Mouse (Mus musculus) MEL (cell line): ENCODE results near the gene Hipk3. TPM values are rescaled to one million over a fixed set of nuclear protein-coding genes. Genes with fewer than 3 reads are reported as not detected.

Experiments
- DNase-seq: peaks from one replicate; pipeline ENCODE4 v3.0.0; 2011; ENCODE audit warnings: low read depth, low spot score
- H3K27ac ChIP-seq: 2 replicates; pipeline ENCODE4 v1.5.1; 2012; ENCODE audit warnings: low read depth, mild to moderate bottlenecking, control low read depth, low read length, moderate library complexity; ENCODE audit not compliant: control insufficient read depth
- H3K27me3 ChIP-seq, 2 experiments: fragments of 150-350 bp in 1 of 2; sonication (generic) in 1 of 2; 2 replicates each; pipeline ENCODE4 v1.6.1; 2012; ENCODE audit warnings: low read length in 2 of 2, mild to moderate bottlenecking in 2 of 2, improper control_type of control experiment in 1 of 2, moderate library complexity in 1 of 2; ENCODE audit not compliant: insufficient read depth in 2 of 2, control insufficient read depth in 1 of 2
- H3K36me3 ChIP-seq, 2 experiments: 2 replicates each; pipeline ENCODE4 v1.6.1; 2012 to 2014; ENCODE audit warnings: low read length in 2 of 2, improper control_type of control experiment in 1 of 2, inconsistent platforms in 1 of 2, mild to moderate bottlenecking in 1 of 2; ENCODE audit not compliant: insufficient read depth in 2 of 2, control insufficient read depth in 1 of 2
- H3K4me1 ChIP-seq, 2 experiments: fragments of 150-350 bp in 1 of 2; sonication (generic) in 1 of 2; 2 replicates each; pipeline ENCODE4 v1.6.1; 2012; ENCODE audit warnings: low read length in 2 of 2, improper control_type of control experiment in 1 of 2, mild to moderate bottlenecking in 1 of 2; ENCODE audit not compliant: insufficient read depth in 2 of 2, control insufficient read depth in 1 of 2
- H3K4me3 ChIP-seq, 2 experiments: fragments of 150-350 bp in 1 of 2; sonication (generic) in 1 of 2; 2 replicates each; pipeline ENCODE4 v1.5.1; 2012; ENCODE audit warnings: low read depth in 2 of 2, low read length in 2 of 2, mild to moderate bottlenecking in 2 of 2, moderate library complexity in 2 of 2, control low read depth in 1 of 2, improper control_type of control experiment in 1 of 2; ENCODE audit not compliant: control insufficient read depth in 1 of 2, insufficient read depth in 1 of 2
- H3K79me2 ChIP-seq: 2 replicates; pipeline ENCODE4 v1.6.1; 2012; ENCODE audit warnings: mild to moderate bottlenecking, low read length, moderate library complexity; ENCODE audit not compliant: control insufficient read depth, poor library complexity, insufficient read depth
- H3K9ac ChIP-seq: 2 replicates; pipeline ENCODE4 v1.6.1; 2012; ENCODE audit warnings: low read depth, mild to moderate bottlenecking, control low read depth, low read length, moderate library complexity; ENCODE audit not compliant: control insufficient read depth, poor library complexity, severe bottlenecking
- H3K9me3 ChIP-seq: fragments of 150-350 bp; sonication (generic); replicated peaks from 2 replicates; pipeline ENCODE4 v1.6.1; 2012; ENCODE audit warnings: mild to moderate bottlenecking, low read length, improper control_type of control experiment, moderate library complexity; ENCODE audit not compliant: insufficient read depth
- CTCF ChIP-seq, 3 experiments: IDR thresholded peaks in 2 of 3; conservative IDR thresholded peaks in 1 of 3; 2 replicates each; pipeline ENCODE4 v1.5.1; 2011 to 2012; ENCODE audit warnings: low read length in 3 of 3, low read depth in 2 of 3, mild to moderate bottlenecking in 2 of 3, improper control_type of control experiment in 1 of 3, inconsistent platforms in 1 of 3, mixed read lengths in 1 of 3, moderate library complexity in 1 of 3; ENCODE audit not compliant: control insufficient read depth in 1 of 3, insufficient read depth in 1 of 3, poor library complexity in 1 of 3, severe bottlenecking in 1 of 3
- EP300 ChIP-seq, 2 experiments: IDR thresholded peaks; 2 replicates each; pipeline ENCODE4 v1.6.1; 2011; ENCODE audit warnings: improper control_type of control experiment in 2 of 2, low read length in 2 of 2, low read depth in 1 of 2, mild to moderate bottlenecking in 1 of 2
- GABPA ChIP-seq: IDR thresholded peaks from 2 replicates; pipeline ENCODE4 v1.6.1; 2012; ENCODE audit warnings: low read depth, mild to moderate bottlenecking, inconsistent platforms, low read length, improper control_type of control experiment, moderate library complexity
- JUND ChIP-seq: IDR thresholded peaks from 2 replicates; pipeline ENCODE4 v1.6.1; 2011; ENCODE audit warnings: low read depth, mild to moderate bottlenecking, improper control_type of control experiment, low read length
- MAX ChIP-seq: IDR thresholded peaks from 2 replicates; pipeline ENCODE4 v1.6.1; 2011; ENCODE audit warnings: low read length, improper control_type of control experiment
- MAZ ChIP-seq: IDR thresholded peaks from 2 replicates; pipeline ENCODE4 v1.6.1; 2012; ENCODE audit warnings: low read depth, mild to moderate bottlenecking, inconsistent platforms, low read length, improper control_type of control experiment
- MEF2A ChIP-seq: IDR thresholded peaks from 2 replicates; pipeline ENCODE4 v1.6.1; 2014; ENCODE audit warnings: low read depth, mild to moderate bottlenecking, inconsistent platforms, low read length, improper control_type of control experiment; ENCODE audit not compliant: poor library complexity, insufficient replicate concordance, severe bottlenecking; ENCODE audit errors: extremely low read depth
- MXI1 ChIP-seq: IDR thresholded peaks from 2 replicates; pipeline ENCODE4 v1.6.1; 2011; ENCODE audit warnings: mild to moderate bottlenecking, low read depth, low read length, improper control_type of control experiment
- MYC ChIP-seq: IDR thresholded peaks from 2 replicates; pipeline ENCODE4 v1.6.1; 2011; ENCODE audit warnings: low read depth, mild to moderate bottlenecking, low read length, improper control_type of control experiment, moderate library complexity
- NRF1 ChIP-seq: IDR thresholded peaks from 2 replicates; pipeline ENCODE4 v1.6.1; 2014; ENCODE audit warnings: low read depth, mild to moderate bottlenecking, inconsistent platforms, low read length, improper control_type of control experiment, moderate library complexity; ENCODE audit not compliant: poor library complexity, insufficient read depth, severe bottlenecking
- POLR2A ChIP-seq, 2 experiments: IDR thresholded peaks; 2 replicates each; pipeline ENCODE4 v1.6.1; 2011 to 2012; ENCODE audit warnings: low read length in 2 of 2, mild to moderate bottlenecking in 2 of 2, control low read depth in 1 of 2, improper control_type of control experiment in 1 of 2, low read depth in 1 of 2, moderate library complexity in 1 of 2; ENCODE audit not compliant: control insufficient read depth in 1 of 2, insufficient read depth in 1 of 2, poor library complexity in 1 of 2
- POLR2AphosphoS2 ChIP-seq: IDR thresholded peaks from 2 replicates; pipeline ENCODE4 v1.6.1; 2011; ENCODE audit warnings: low read length, improper control_type of control experiment
- RAD21 ChIP-seq: IDR thresholded peaks from 2 replicates; pipeline ENCODE4 v1.6.1; 2011; ENCODE audit warnings: mild to moderate bottlenecking, low read depth, low read length, improper control_type of control experiment
- SMC3 ChIP-seq: IDR thresholded peaks from 2 replicates; pipeline ENCODE4 v1.6.1; 2011; ENCODE audit warnings: low read depth, low read length, improper control_type of control experiment
- TAL1 ChIP-seq: IDR thresholded peaks from 2 replicates; pipeline ENCODE4 v1.6.1; 2012; ENCODE audit warnings: mild to moderate bottlenecking, inconsistent platforms, low read length, moderate library complexity, mixed read lengths
- TBP ChIP-seq: IDR thresholded peaks from 2 replicates; pipeline ENCODE4 v1.8.0; 2011; ENCODE audit warnings: low read depth, low read length, improper control_type of control experiment
- TCF12 ChIP-seq: IDR thresholded peaks from 2 replicates; pipeline ENCODE4 v1.6.1; 2014; ENCODE audit warnings: low read depth, mild to moderate bottlenecking, inconsistent platforms, low read length, improper control_type of control experiment, moderate library complexity
- UBTF ChIP-seq: IDR thresholded peaks from 2 replicates; pipeline ENCODE4 v1.6.1; 2012; ENCODE audit warnings: low read depth, mild to moderate bottlenecking, inconsistent platforms, low read length, improper control_type of control experiment, moderate library complexity, borderline replicate concordance; ENCODE audit not compliant: insufficient read depth
- ZC3H11A ChIP-seq: IDR thresholded peaks from 2 replicates; pipeline ENCODE4 v1.6.1; 2012; ENCODE audit warnings: low read depth, mild to moderate bottlenecking, inconsistent platforms, low read length, improper control_type of control experiment
- polyA plus RNA-seq, 2 experiments: library from polyadenylated mRNA; stranded (reverse) in 1 of 2; unstranded in 1 of 2; fragments of >175 nt in 1 of 2; fragments of >200 nt in 1 of 2; gene quantifications; 2 replicates each; pipeline versions ENCODE4 v1.2.1 to v1.2.4; 2012; ENCODE audit warnings: low replicate concordance in 2 of 2, low read depth in 1 of 2; ENCODE audit not compliant: insufficient read length in 2 of 2, insufficient read depth in 1 of 2, missing spikeins in 1 of 2
- total RNA-seq: library from RNA; depleted of rRNA; stranded (reverse); fragments of 300-350 nt; gene quantifications from 2 replicates; pipeline ENCODE4 v1.2.3, GENCODE M21; 2012

Gene Hipk3
- total and polyA plus RNA-seq, 3 experiments = 11.9 to 19.4 (median 17.0) TPM

GRCm38 (mm10) chr2:104431067-104431466 lies 63.2 kb downstream of the Hipk3 start:
- Histone ChIP-seq H3K9ac (no peak overlapping the region), H3K9me3 (no peaks in the 10 kb centered on the region), H3K36me3 (peaks cover 0 to 13% of the 10 kb centered on the region in 2 experiments; a peak in 2 of 4 replicates)
- TF ChIP-seq MEF2A (no peak), CTCF (IDR thresholded peaks at IDR 0.05 in 2 of 3, conservative IDR thresholded peaks at IDR 0.05 in 1 of 3; ENCODE audit: control insufficient read depth in 1 of 3, insufficient read depth in 1 of 3, low read depth in 2 of 3, low read length in 3 of 3, poor library complexity in 1 of 3, severe bottlenecking in 1 of 3) (no peak), TBP (no peak), JUND (no peak)
- TF ChIP-seq, all 39 proteins: peak for 0
- H3K4me1 ChIP-seq = no peaks in the 10 kb centered on the region
- H3K27ac ChIP-seq = no peak overlapping the region
- no peaks in the 10 kb centered on the region for H3K79me2 ChIP-seq
- H3K4me3 ChIP-seq = no peak overlapping the region
- DNase-seq = no peak
- H3K27me3 ChIP-seq = no peaks in the 10 kb centered on the region

GRCm38 (mm10) chr2:104430566-104430965 lies 63.7 kb downstream of the Hipk3 start:
- Histone ChIP-seq H3K27me3 (no peaks in the 10 kb centered on the region; a peak in 1 of 4 replicates), H3K9me3 (no peaks in the 10 kb centered on the region), H3K36me3 (peaks cover 0 to 12% of the 10 kb centered on the region in 2 experiments; a peak in 2 of 4 replicates), H3K4me3 (no peak overlapping the region), H3K79me2 (no peaks in the 10 kb centered on the region), H3K27ac (no peak overlapping the region), H3K4me1 (no peaks in the 10 kb centered on the region), H3K9ac (no peak overlapping the region)
- DNase-seq = no peak
- no peak for TF ChIP-seq MYC
- TF ChIP-seq UBTF = no peak
- TF ChIP-seq POLR2AphosphoS2 = no peak
- no peak for TF ChIP-seq EP300 (IDR thresholded peaks at IDR 0.05; ENCODE audit: low read depth in 1 of 2, low read length in 2 of 2)
- TF ChIP-seq NRF1 = no peak
- no peak for TF ChIP-seq MXI1
- no peak for TF ChIP-seq RAD21
- no peak for TF ChIP-seq SMC3
- no peak for TF ChIP-seq ZC3H11A
- TF ChIP-seq TCF12 = no peak
- TF ChIP-seq TAL1 = no peak
- TF ChIP-seq MAZ = no peak
- no peak for TF ChIP-seq MAX
- TF ChIP-seq POLR2A (IDR thresholded peaks at IDR 0.05; ENCODE audit: control insufficient read depth in 1 of 2, insufficient read depth in 1 of 2, low read depth in 1 of 2, low read length in 2 of 2, poor library complexity in 1 of 2) = no peak
- no peak for TF ChIP-seq GABPA
